Mouse (Mus musculus) E14TG2a.4 (cell line): ENCODE results near the gene Pde4c.

ENCODE experiments used
- CTCF ChIP-seq: conservative IDR thresholded peaks from 2 replicates; pipeline ENCODE4 v1.5.1; 2014; ENCODE audit warnings: low read length
- POU5F1 ChIP-seq: IDR thresholded peaks from 2 replicates; pipeline ENCODE4 v1.6.1; 2014; ENCODE audit warnings: low read length, borderline replicate concordance

- no peak for TF ChIP-seq CTCF
- TF ChIP-seq POU5F1, result no peak
These were observed 74.8 kb downstream of the Pde4c start for GRCm38 (mm10) chr8:70798281-70798680.
